Mouse (Mus musculus) Patski (cell line): ENCODE data around the gene Ramp3. TPM values are rescaled to one million over a fixed set of nuclear protein-coding genes. Genes with fewer than 3 reads are reported as not detected.

Experiments
- ATAC-seq: fragments of 100-300 bp; one replicate; pipeline ENCODE4 v1.8.0; 2021
- CTCF ChIA-PET: fragments of 350-600 bp; sonication (Branson Sonifier 250); formaldehyde crosslinking; loops from one replicate; lab custom pipeline; 2022; ENCODE audit warnings: inconsistent platforms; lab: Charles Lee
- POLR2A ChIA-PET: fragments of 350-600 bp; sonication (Branson Sonifier 250); formaldehyde crosslinking; loops from one replicate; lab custom pipeline; 2022; ENCODE audit warnings: antibody characterized with exemption, inconsistent platforms; lab: Charles Lee
- DNase-seq: peaks from one replicate; pipeline ENCODE4 v3.0.0-alpha.2; 2011; ENCODE audit warnings: low read depth, low spot score
- H3K27me3 ChIP-seq: fragments of 371-371 bp; one replicate; pipeline ENCODE4 v1.5.1; 2021
- CTCF ChIP-seq: fragments of 100-300 bp; IDR thresholded peaks from one replicate; pipeline ENCODE4 v1.5.1; 2021
- in situ Hi-C: fragments of 300-500 bp; cut with MboI; formaldehyde crosslinking; loops from 3 replicates; pipeline ENCODE4 v1.11.1; 2018; ENCODE audit warnings: low pct_unique_long_range_greater_than_20kb, mixed read lengths
- polyA plus RNA-seq: library from polyadenylated mRNA; unstranded; gene quantifications from one replicate; pipeline ENCODE4 v1.2.3, GENCODE M21; 2021

Ramp3 gene
- polyA plus RNA-seq, 1 experiment from 2014 or later, result 21.6 TPM

DNA sequence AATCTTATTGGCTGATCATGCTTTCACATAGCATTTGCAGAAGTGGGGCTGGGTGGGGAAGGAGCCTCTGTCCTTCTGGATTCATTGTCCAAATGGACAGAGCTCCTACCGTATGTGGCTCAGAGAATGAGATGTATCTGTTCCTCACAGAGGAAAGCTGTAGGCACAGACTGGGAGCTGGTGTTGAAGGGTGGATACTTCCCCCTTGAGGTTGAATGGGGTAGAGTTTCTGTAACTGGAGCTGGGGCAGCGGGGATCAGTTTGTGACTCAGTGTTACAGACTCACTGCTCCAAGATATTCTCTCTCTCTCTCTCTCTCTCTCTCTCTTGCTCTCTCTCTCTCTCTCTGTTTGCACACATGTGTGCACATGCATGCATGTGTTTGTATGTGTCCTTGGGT lies 11.7 kb downstream of the Ramp3 start:
- H3K27me3 ChIP-seq, result peaks cover 2% of the 10 kb centered on the region
- CTCF ChIA-PET, result interaction anchor here (0.9 kb wide), 1 partner anchor 19 kb away, joined by 3 read pairs; no protein-coding TSS in a partner anchor
- in situ Hi-C loops, result no loop called here
- POLR2A ChIA-PET, result no interaction called here
- DNase-seq (no peak), ATAC-seq (no peak)
- TF ChIP-seq CTCF, result no peak

GRCm38 (mm10) chr11:6670826-6671225 lies 12.5 kb downstream of the Ramp3 start:
- in situ Hi-C loops, result no loop called here
- ATAC-seq, result no peak

GRCm38 (mm10) chr11:6674701-6675100 lies 16.4 kb downstream of the Ramp3 start:
- in situ Hi-C loops, result no loop called here
- ATAC-seq, result no peak
- DNase-seq, result no peak
- ChIA-PET CTCF (interaction anchor here (1.4 kb wide), 1 partner anchor 22 kb away, joined by 3 read pairs; no protein-coding TSS in a partner anchor), POLR2A (no interaction called here)
- peaks cover 2% of the 10 kb centered on the region for H3K27me3 ChIP-seq
- TF ChIP-seq CTCF, result no peak

More at GRCm38 (mm10) chr11:6670826-6671225, 12.5 kb downstream of the Ramp3 start:
- DNase-seq, result no peak
- CTCF ChIA-PET, result interaction anchor here (0.9 kb wide), 1 partner anchor 19 kb away, joined by 3 read pairs; no protein-coding TSS in a partner anchor
- POLR2A ChIA-PET, result no interaction called here
- H3K27me3 ChIP-seq, result peaks cover 2% of the 10 kb centered on the region
- TF ChIP-seq CTCF, result no peak

GRCm38 (mm10) chr11:6675402-6675801 lies 17.1 kb downstream of the Ramp3 start:
- POLR2A ChIA-PET, result no interaction called here
- in situ Hi-C loops, result no loop called here
- no peak for TF ChIP-seq CTCF
- DNase-seq (no peak), ATAC-seq (no peak)
- peaks cover 2% of the 10 kb centered on the region for H3K27me3 ChIP-seq
- CTCF ChIA-PET, result interaction anchor here (1.4 to 2.1 kb wide), 3 partner anchors 21 to 93 kb away, joined by 3 to 7 read pairs (median 4); no protein-coding TSS in a partner anchor

DNA sequence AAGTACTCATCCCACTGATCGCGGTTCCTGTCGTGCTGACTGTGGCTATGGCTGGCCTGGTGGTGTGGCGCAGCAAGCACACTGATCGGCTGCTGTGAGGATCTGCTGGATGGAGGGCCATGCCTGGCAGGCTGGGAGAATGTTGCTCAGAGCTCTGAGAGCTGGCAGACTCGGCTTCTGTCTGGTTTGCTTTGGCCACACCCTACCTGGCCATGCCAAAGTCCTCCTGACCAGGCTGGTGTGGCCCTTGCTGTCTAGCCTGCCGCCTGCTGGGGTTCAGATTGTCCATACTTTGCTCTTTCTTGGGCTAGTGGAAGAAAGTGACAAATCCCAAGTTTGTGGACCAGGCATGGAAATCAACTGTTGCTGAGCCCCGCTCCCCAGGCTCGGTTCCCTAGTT lies 18.3 kb downstream of the Ramp3 start:
- no peak for ATAC-seq
- CTCF ChIA-PET, result interaction anchor here (1.1 to 2.1 kb wide), 3 partner anchors 89 to 95 kb away, joined by 3 to 7 read pairs (median 4); no protein-coding TSS in a partner anchor
- peaks cover 2% of the 10 kb centered on the region for H3K27me3 ChIP-seq
- no peak for DNase-seq
- POLR2A ChIA-PET, result interaction anchor here (0.5 kb wide), 1 partner anchor 96 kb away, joined by 5 read pairs; no protein-coding TSS in a partner anchor
- in situ Hi-C loops, result no loop called here
- TF ChIP-seq CTCF, result no peak

DNA sequence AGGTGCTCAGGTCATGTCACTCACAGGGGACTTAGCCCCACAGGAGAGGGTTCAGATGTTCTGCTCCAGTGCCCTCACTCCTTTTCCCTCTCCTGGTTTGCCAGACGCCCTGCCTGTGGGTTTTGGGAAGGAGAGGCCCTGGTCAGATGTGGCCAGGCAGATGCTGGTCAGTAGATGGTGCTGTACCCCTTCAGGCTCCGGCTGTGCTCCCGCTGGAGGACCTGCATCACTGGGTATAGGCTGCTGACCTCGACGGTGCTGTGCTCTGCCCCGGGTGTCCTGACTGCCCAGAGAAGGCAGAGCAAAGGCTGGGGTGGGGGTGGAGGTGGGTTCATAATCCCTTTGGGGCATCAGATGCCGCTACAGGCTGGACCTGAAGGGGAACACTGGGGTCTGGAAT lies 19.2 kb downstream of the Ramp3 start:
- peaks cover under 1% of the 10 kb centered on the region for H3K27me3 ChIP-seq
- in situ Hi-C loops, result no loop called here
- CTCF ChIA-PET, result no interaction called here
- TF ChIP-seq CTCF, result no peak
- no peak for ATAC-seq
- no peak for DNase-seq
- POLR2A ChIA-PET, result no interaction called here

- no peaks in the 10 kb centered on the region for H3K27me3 ChIP-seq
- ATAC-seq (no peak), DNase-seq (no peak)
- no peak for TF ChIP-seq CTCF
- POLR2A ChIA-PET, result no interaction called here
- in situ Hi-C loops, result no loop called here
- CTCF ChIA-PET, result interaction anchor here (1.6 kb wide), 1 partner anchor 88 kb away, joined by 3 read pairs; no protein-coding TSS in a partner anchor
Observed at GRCm38 (mm10) chr11:6679694-6680396, 21.5 kb downstream of the Ramp3 start.

DNA sequence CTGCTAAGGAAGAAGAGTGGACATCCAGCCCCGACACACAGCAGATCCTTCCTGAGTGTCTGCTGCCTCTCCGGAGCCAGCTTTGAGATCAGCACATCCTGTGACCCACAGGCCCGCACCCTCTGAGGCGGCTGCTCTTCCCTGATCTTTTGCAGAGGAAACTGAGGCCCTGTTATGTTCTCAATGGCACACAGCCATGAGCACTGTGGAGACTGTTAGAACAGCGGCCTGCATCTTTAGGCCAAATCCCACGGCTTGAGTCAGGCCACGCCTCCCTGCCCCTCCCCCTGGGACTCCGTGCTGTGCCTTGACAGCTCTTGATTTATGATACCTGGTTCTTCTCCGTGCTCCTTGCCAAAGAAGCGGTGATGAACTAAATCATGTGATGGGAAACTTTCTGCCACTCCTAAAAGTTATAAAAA lies 22.1 kb downstream of the Ramp3 start:
- ChIA-PET POLR2A (no interaction called here), CTCF (interaction anchor here (1.6 kb wide), 1 partner anchor 88 kb away, joined by 3 read pairs; no protein-coding TSS in a partner anchor)
- ATAC-seq (no peak), DNase-seq (no peak)
- no peaks in the 10 kb centered on the region for H3K27me3 ChIP-seq
- in situ Hi-C loops, result no loop called here
- no peak for TF ChIP-seq CTCF

DNA sequence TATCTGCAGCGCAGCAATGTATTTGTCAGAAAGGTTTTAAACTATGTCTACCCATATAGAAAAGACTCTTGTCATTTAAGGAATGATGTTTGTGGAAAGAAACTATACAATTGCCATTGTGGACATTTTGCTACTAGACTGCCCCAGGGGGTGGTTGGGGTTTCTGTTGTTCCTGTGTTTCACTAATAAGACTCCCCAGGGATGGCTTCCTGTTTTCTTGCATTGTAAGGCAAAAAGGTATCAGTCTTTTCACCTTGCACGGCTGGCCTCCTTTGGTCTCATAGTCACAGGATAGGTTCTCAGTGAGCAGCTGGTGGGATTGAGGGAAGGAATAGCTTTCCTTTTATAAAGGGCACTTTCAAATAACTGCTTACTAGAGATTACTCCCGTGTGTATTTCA lies 26.4 kb downstream of the Ramp3 start:
- CTCF ChIA-PET, result interaction anchor here (0.6 kb wide), 1 partner anchor 53 kb away, joined by 3 read pairs; no protein-coding TSS in a partner anchor

DNA sequence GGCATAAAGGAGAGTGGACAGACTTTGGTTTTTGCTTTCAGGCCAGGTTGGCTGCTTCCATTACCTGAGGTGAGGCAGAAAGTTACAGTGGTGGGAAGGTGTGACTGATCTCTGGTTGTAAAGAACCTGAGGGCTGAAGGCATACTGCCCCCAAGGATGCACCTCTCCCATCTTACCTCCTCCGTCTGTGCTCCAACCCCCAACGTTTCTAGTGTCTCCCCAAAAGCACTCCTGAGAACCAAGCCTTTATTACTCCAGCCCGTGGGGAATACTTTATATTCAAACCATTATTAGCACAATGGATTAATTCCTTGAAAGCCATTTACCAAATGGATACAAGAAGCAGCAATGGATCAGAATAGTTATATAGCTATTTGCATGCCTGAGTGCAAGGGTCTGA lies 30.6 kb downstream of the Ramp3 start:
- ChIA-PET POLR2A (no interaction called here), CTCF (no interaction called here)
- DNase-seq (no peak), ATAC-seq (no peak)
- in situ Hi-C loops, result no loop called here
- no peaks in the 10 kb centered on the region for H3K27me3 ChIP-seq
- TF ChIP-seq CTCF, result no peak

More for the DNA sequence above, 26.4 kb downstream of the Ramp3 start:
- POLR2A ChIA-PET, result no interaction called here
- no peak for DNase-seq
- no peak for ATAC-seq
- H3K27me3 ChIP-seq, result no peaks in the 10 kb centered on the region
- TF ChIP-seq CTCF, result no peak
- in situ Hi-C loops, result no loop called here

DNA sequence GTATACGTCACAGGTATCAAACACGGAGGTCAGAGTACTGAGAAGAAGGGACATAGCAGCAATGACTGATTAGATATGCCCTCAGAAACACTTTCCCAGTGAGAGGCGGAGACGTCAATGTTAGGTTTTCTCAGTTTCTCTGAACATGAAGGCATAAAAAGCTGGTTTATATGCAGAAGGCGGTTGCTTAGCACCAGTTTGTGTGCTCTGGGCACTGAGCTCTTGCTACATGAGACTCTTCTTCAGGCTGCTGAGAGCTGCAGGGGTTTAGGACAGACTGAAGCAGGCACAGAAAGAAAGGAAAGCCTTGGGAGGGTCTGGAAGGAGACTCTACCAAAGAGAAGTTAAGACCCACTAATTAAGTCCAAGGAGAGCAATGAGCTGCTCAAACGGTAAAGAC lies 34.0 kb downstream of the Ramp3 start:
- no peak for TF ChIP-seq CTCF
- DNase-seq, result no peak
- ChIA-PET CTCF (interaction anchor here (0.8 to 1.4 kb wide), 2 partner anchors 13 to 30 kb away, joined by 3 read pairs; no protein-coding TSS in a partner anchor), POLR2A (no interaction called here)
- no peaks in the 10 kb centered on the region for H3K27me3 ChIP-seq
- ATAC-seq, result no peak
- in situ Hi-C loops, result no loop called here
